14 mouse cellular contexts compared by ENCODE assay signal in the genomic region with DNA sequence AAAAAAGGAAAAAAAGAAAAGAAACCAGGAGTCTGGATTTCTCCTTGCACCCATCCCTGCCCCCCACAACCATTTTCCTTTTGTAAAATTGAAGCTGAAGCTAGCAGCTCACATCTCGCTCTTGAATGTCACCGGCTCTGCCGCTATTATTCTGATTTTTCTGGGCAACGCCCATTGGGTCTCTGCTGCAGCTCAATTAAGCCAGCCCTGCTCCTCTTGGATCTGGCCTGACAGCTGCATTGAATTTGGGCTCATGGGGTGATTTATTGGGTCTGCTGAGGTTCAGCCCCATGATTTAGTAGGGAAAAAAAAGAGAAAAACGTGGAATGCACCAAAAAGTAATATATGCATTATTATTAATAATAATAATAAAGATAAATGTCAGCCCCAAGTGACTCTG.
DNase-seq lines count a peak whose midpoint lies in the region; ATAC-seq and TF ChIP-seq lines count a peak whose summit lies in the region.
"Had no signal": no experiment of that assay in that cellular context is flagged by ENCODE, and none has a peak within 500 bp of the region (broad histone marks: within the 10 kb centered on the region; RNA-seq: fewer than 3 reads in every experiment).

No protein-coding gene starts in this region.

- no peaks in the 10 kb centered on the region for H3K36me3 ChIP-seq in hindbrain, embryonic 10.5 days
- H3K36me3 ChIP-seq in hindbrain, postnatal 0 days (ENCODE audit: insufficient read depth, low read length), result no peaks in the 10 kb centered on the region
- H3K36me3 ChIP-seq in stomach, embryonic 14.5 days (ENCODE audit: control insufficient read depth, insufficient read depth, low read length), result no peaks in the 10 kb centered on the region
- no peaks in the 10 kb centered on the region for H3K36me3 ChIP-seq in stomach, postnatal 0 days (ENCODE audit: control insufficient read depth, insufficient read depth, low read length)
- H3K36me3 ChIP-seq in forebrain, postnatal 0 days (ENCODE audit: insufficient read depth), result no peaks in the 10 kb centered on the region
- H3K36me3 ChIP-seq in liver, embryonic 12.5 days, result no peaks in the 10 kb centered on the region

- no peak overlapping the region for H3K4me2 ChIP-seq in hindbrain, postnatal 0 days (ENCODE audit: low read depth, low read length)
- H3K4me2 ChIP-seq in stomach, embryonic 14.5 days (replicated peaks; ENCODE audit: low read depth, low read length), result peak overlapping the region; percentile 13
- H3K4me2 ChIP-seq in stomach, postnatal 0 days (replicated peaks; ENCODE audit: low read depth), result no peak overlapping the region
- H3K4me2 ChIP-seq in forebrain, postnatal 0 days (ENCODE audit: low read depth), result no peak overlapping the region
- no peak overlapping the region for H3K4me2 ChIP-seq in liver, embryonic 12.5 days
- H3K4me2 ChIP-seq: liver, embryonic 11.5 days had no signal

- 29% methylated on average over 5 of the region's 5 CpGs for WGBS in hindbrain, embryonic 10.5 days
- WGBS in hindbrain, postnatal 0 days, result 21% methylated on average over 5 of the region's 5 CpGs
- WGBS in stomach, embryonic 14.5 days, result 13% methylated on average over 5 of the region's 5 CpGs
- WGBS in stomach, postnatal 0 days, result 13% methylated on average over 5 of the region's 5 CpGs
- WGBS in forebrain, postnatal 0 days, result 20% methylated on average over 5 of the region's 5 CpGs
- WGBS in liver, embryonic 12.5 days (ENCODE audit: insufficient replicate concordance), result 47% methylated on average over 5 of the region's 5 CpGs

- no peak overlapping the region for H3K9ac ChIP-seq in hindbrain, postnatal 0 days (replicated peaks; ENCODE audit: low read length)
- no peak overlapping the region for H3K9ac ChIP-seq in stomach, embryonic 14.5 days (replicated peaks; ENCODE audit: low read depth, low read length)
- no peak overlapping the region for H3K9ac ChIP-seq in stomach, postnatal 0 days (ENCODE audit: low read length)
- H3K9ac ChIP-seq in forebrain, postnatal 0 days, result no peak overlapping the region
- no peak overlapping the region for H3K9ac ChIP-seq in liver, embryonic 12.5 days

- TF ChIP-seq CTCF in hindbrain, postnatal 0 days (IDR thresholded peaks at IDR 0.05; ENCODE audit: low read depth), result no peak
- TF ChIP-seq CTCF in stomach, postnatal 0 days (IDR thresholded peaks at IDR 0.05; ENCODE audit: low read depth), result no peak
- no peak for TF ChIP-seq CTCF in forebrain, postnatal 0 days (IDR thresholded peaks at IDR 0.05; ENCODE audit: low read depth)

- no peak for ATAC-seq in hindbrain, postnatal 0 days
- ATAC-seq in stomach, embryonic 14.5 days (ENCODE audit: insufficient number of reproducible peaks, insufficient read depth, low FRiP score, low read depth), result peak; percentile 66; the same call in 1 of the 2 replicates
- no peak for ATAC-seq in stomach, postnatal 0 days (ENCODE audit: low FRiP score, low TSS enrichment)
- peak; percentile 58; the same call in 1 of the 2 replicates for ATAC-seq in forebrain, postnatal 0 days
- no peak for ATAC-seq in liver, embryonic 12.5 days

- no peak overlapping the region for H3K4me3 ChIP-seq in hindbrain, embryonic 10.5 days
- H3K4me3 ChIP-seq in hindbrain, postnatal 0 days (ENCODE audit: low read length), result no peak overlapping the region
- no peak overlapping the region for H3K4me3 ChIP-seq in stomach, embryonic 14.5 days (ENCODE audit: low read depth, low read length)
- H3K4me3 ChIP-seq in stomach, postnatal 0 days (ENCODE audit: low read depth, low read length), result no peak overlapping the region
- no peak overlapping the region for H3K4me3 ChIP-seq in forebrain, postnatal 0 days (ENCODE audit: low read depth, low read length)
- H3K4me3 ChIP-seq in liver, embryonic 12.5 days, result no peak overlapping the region
- H3K4me3 ChIP-seq: myocyte had no signal

- no peaks in the 10 kb centered on the region for H3K9me3 ChIP-seq in hindbrain, embryonic 10.5 days
- no peaks in the 10 kb centered on the region for H3K9me3 ChIP-seq in hindbrain, postnatal 0 days (ENCODE audit: low read length)
- H3K9me3 ChIP-seq in stomach, embryonic 14.5 days (ENCODE audit: control insufficient read depth, low read depth, low read length), result no peaks in the 10 kb centered on the region
- H3K9me3 ChIP-seq in stomach, postnatal 0 days (ENCODE audit: control insufficient read depth, low read length), result no peaks in the 10 kb centered on the region
- H3K9me3 ChIP-seq in forebrain, postnatal 0 days (ENCODE audit: low read length), result no peaks in the 10 kb centered on the region
- no peaks in the 10 kb centered on the region for H3K9me3 ChIP-seq in liver, embryonic 12.5 days (replicated peaks)

- DNase-seq in hindbrain, embryonic 10.5 days (ENCODE audit: low spot score), result peak; percentile 49
- DNase-seq in hindbrain, postnatal 0 days (ENCODE audit: low spot score), result no peak
- no peak for DNase-seq in stomach, postnatal 0 days (ENCODE audit: low spot score)
- no peak for DNase-seq in forebrain, postnatal 0 days
- no peak for DNase-seq in spleen, adult 18-20 months
- DNase-seq in right cerebral cortex, adult 2 months (ENCODE audit: low spot score in 2 of 2), result no peak
- DNase-seq: gastrocnemius, postnatal 36 days; kidney, adult 18-20 months had no signal

- no peak overlapping the region for H3K27ac ChIP-seq in hindbrain, embryonic 10.5 days
- H3K27ac ChIP-seq in hindbrain, postnatal 0 days, result no peak overlapping the region
- peak overlapping the region; percentile 73; the same call in 1 of the 2 replicates for H3K27ac ChIP-seq in stomach, embryonic 14.5 days (ENCODE audit: low read length)
- H3K27ac ChIP-seq in stomach, postnatal 0 days (replicated peaks), result no peak overlapping the region
- no peak overlapping the region for H3K27ac ChIP-seq in forebrain, postnatal 0 days (ENCODE audit: low read depth, low read length)
- H3K27ac ChIP-seq in liver, embryonic 12.5 days, result no peak overlapping the region
- H3K27ac ChIP-seq: macrophage had no signal

- no peaks in the 10 kb centered on the region for H3K27me3 ChIP-seq in hindbrain, embryonic 10.5 days (ENCODE audit: insufficient read depth, poor library complexity, severe bottlenecking)
- H3K27me3 ChIP-seq in hindbrain, postnatal 0 days (ENCODE audit: insufficient read depth, low read length), result no peaks in the 10 kb centered on the region
- no peaks in the 10 kb centered on the region for H3K27me3 ChIP-seq in stomach, embryonic 14.5 days (ENCODE audit: control insufficient read depth, insufficient read depth, low read length)
- H3K27me3 ChIP-seq in stomach, postnatal 0 days (ENCODE audit: control insufficient read depth, insufficient read depth, low read length), result no peaks in the 10 kb centered on the region
- no peaks in the 10 kb centered on the region for H3K27me3 ChIP-seq in forebrain, postnatal 0 days (ENCODE audit: insufficient read depth, low read length)
- no peaks in the 10 kb centered on the region for H3K27me3 ChIP-seq in liver, embryonic 12.5 days (replicated peaks)
- H3K27me3 ChIP-seq: CH12.LX had no signal

- peaks cover 23% of the 10 kb centered on the region for H3K4me1 ChIP-seq in hindbrain, embryonic 10.5 days (replicated peaks)
- 0 out of 2 replicates have a peak, but pooled peaks cover 4% of the 10 kb centered on the region for H3K4me1 ChIP-seq in hindbrain, postnatal 0 days (ENCODE audit: insufficient read depth, low read length)
- H3K4me1 ChIP-seq in stomach, embryonic 14.5 days (ENCODE audit: control insufficient read depth, insufficient read depth, low read length), result peaks cover 17% of the 10 kb centered on the region
- H3K4me1 ChIP-seq in stomach, postnatal 0 days (replicated peaks; ENCODE audit: control insufficient read depth, insufficient read depth), result peaks cover 2% of the 10 kb centered on the region; the same call in 1 of the 2 replicates
- peaks cover 3% of the 10 kb centered on the region; the same call in 1 of the 2 replicates for H3K4me1 ChIP-seq in forebrain, postnatal 0 days (ENCODE audit: insufficient read depth)
- no peaks in the 10 kb centered on the region for H3K4me1 ChIP-seq in liver, embryonic 12.5 days

- TF ChIP-seq EP300 in stomach, postnatal 0 days (optimal IDR thresholded peaks at IDR 0.05), result no peak

Comparison
In these comparisons a context has a peak if more than half of its experiments do, and no peak if none do; other contexts are left out.
1. ATAC-seq: peak in stomach, embryonic 14.5 days (single experiment) and forebrain, postnatal 0 days (single experiment); none in hindbrain, postnatal 0 days (single experiment), stomach, postnatal 0 days (single experiment) and liver, embryonic 12.5 days (single experiment).